Mouse (Mus musculus): ENCODE data around the gene Wnt2b. TPM values are rescaled to one million over a fixed set of nuclear protein-coding genes. Genes with fewer than 3 reads are reported as not detected.

Gene Wnt2b
- total RNA-seq, 1 experiment from 2014 or later = not detected

DNA sequence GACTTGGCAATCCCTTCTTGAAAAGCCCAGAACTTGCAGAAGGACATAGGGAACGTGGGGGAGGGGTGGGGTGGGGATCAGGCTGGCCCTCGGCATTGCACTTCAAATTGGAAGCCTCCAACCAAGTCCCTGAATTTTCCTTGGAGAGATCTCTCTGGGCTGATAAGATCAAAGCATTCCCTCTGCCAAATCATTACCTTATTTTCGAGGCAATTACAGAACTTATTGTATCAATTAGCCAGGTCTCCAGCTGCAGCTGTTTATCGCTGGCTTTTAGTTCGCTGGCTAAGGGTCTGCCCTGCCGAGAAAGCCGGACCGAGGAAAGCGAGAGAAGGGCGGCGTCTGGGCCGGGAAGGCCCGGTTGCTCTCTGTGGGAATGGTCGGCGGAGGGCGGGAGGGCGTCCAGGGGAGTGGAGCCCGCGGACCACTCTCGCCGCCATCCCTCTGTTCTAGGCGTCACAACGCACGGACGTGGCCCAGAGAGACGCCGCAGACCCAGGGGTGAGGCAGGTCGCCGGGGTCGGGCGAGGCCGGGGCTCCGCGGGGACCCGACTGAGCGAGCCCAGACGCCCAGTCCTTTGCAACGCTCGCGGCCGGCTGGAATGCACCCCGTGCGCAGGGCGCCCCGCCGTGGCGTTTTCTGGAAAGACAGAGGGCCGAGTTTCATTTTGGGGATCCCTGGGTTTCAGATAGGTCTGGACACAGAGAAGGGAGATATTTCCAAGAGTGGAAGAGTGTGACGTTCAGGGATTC lies 6.0 kb upstream of the Wnt2b start:
- ATAC-seq (replicated peaks in 1 of 2; ENCODE audit: insufficient read depth in 1 of 2, low FRiP score in 2 of 2, low TSS enrichment in 1 of 2, low read depth in 1 of 2, poor library complexity in 2 of 2, severe bottlenecking in 2 of 2) = peak; percentile 65 to 73

DNA sequence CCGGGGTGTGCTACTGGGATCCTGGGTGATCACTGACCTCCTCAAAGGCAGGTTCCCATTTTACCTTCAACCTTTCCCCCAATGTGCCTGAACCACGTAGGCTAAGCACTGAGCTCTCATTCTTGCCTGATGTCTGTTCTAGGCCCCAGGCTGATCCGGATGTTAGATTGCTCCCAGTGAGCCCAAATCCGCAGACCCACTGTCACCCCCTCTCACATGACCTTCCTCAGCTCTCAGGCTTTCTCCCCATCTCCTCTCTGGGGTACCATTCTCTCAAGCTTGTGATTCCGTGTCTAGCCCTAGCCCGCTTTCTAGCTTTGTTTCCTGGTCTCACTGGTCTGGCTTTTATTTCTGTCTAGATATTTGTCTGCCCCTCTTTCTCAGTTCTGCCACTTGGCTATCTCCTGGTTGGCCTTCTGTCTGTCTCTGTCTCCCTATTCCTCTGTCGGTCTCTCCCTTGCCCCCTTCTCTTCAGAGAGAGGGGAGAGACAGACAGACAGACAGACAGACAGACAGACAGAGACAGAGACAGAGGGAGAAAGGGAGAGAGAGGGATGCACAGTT lies 4.4 kb upstream of the Wnt2b start:
- no peak for ATAC-seq (replicated peaks in 1 of 2; ENCODE audit: insufficient read depth in 1 of 2, low FRiP score in 2 of 2, low TSS enrichment in 1 of 2, low read depth in 1 of 2, poor library complexity in 2 of 2, severe bottlenecking in 2 of 2)

- no peak for ATAC-seq (replicated peaks in 1 of 2; ENCODE audit: insufficient read depth in 1 of 2, low FRiP score in 2 of 2, low TSS enrichment in 1 of 2, low read depth in 1 of 2, poor library complexity in 2 of 2, severe bottlenecking in 2 of 2)
Measured at GRCm38 (mm10) chr3:104965070-104965855, 3.5 kb upstream of the Wnt2b start.

DNA sequence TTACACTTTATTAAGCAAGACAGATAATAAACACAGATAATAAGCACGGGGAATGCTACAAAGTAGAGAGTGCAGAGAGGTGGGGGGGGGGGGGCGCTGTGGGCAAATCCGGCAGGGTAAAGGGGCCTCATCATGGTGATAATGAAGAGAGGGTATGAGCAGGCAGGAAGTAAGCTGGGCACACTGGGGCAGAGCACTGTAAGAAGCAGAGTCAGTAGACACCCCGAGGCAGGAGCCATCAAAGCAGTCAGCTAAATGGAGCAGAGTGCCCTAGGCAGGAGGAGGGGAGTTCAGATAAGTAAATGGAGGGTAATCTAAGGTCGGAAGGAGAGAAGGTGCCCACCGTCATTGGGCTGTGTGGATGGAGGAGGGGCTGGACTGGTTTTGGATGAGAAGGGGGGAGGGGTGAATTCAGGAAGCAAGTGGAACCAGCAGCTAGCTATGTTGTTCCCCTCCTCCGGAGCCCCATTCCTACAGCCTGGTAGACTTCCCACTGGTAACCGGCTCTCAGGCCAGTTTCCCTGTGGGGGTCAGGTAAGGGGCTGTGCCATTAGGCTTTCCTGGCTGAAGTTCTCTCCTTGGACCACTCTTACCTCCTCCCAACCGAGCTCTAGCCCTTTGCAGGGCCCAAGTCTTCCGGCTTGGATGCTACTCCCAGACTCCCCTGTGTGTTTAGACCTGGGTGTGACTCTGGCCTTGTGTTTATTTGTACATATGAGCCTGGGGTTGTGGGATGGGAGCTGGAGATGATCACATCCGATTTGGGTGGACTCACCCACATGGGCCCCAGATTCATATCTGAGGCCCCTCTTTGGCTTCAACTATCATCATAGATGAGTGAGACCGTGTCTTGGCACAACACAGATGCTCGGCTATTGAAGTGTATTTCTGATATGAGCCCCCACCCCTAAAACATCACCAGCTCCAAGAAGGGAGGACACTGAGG lies 1.9 kb upstream of the Wnt2b start:
- peak in 1 of 2 experiments; percentile 9; a peak in 1 of 4 replicates for ATAC-seq (replicated peaks in 1 of 2; ENCODE audit: insufficient read depth in 1 of 2, low FRiP score in 2 of 2, low TSS enrichment in 1 of 2, low read depth in 1 of 2, poor library complexity in 2 of 2, severe bottlenecking in 2 of 2)

DNA sequence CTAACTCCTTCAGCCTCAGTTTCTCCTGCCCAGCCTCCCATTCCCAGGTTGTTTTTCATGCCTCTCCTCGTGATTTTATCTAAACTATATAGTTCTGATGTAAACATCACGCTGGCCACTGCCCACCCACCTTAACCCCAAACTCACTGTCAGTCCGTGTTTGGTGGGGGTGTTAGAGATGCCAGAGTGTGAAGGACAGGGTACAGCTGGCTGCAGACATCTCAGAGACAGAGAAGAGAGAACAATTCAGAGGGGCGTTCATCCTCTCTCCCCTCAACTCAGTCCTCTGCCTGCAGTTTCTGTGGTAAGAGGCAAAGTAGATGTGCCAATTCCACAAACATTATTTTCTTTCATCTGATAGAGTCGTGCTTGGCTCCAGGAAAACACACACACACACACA lies 1.1 kb upstream of the Wnt2b start:
- no peak for ATAC-seq (replicated peaks in 1 of 2; ENCODE audit: insufficient read depth in 1 of 2, low FRiP score in 2 of 2, low TSS enrichment in 1 of 2, low read depth in 1 of 2, poor library complexity in 2 of 2, severe bottlenecking in 2 of 2)

GRCm38 (mm10) chr3:104962141-104962611 lies 455 bp upstream of the Wnt2b start:
- ATAC-seq (replicated peaks in 1 of 2; ENCODE audit: insufficient read depth in 1 of 2, low FRiP score in 2 of 2, low TSS enrichment in 1 of 2, low read depth in 1 of 2, poor library complexity in 2 of 2, severe bottlenecking in 2 of 2) = no peak

DNA sequence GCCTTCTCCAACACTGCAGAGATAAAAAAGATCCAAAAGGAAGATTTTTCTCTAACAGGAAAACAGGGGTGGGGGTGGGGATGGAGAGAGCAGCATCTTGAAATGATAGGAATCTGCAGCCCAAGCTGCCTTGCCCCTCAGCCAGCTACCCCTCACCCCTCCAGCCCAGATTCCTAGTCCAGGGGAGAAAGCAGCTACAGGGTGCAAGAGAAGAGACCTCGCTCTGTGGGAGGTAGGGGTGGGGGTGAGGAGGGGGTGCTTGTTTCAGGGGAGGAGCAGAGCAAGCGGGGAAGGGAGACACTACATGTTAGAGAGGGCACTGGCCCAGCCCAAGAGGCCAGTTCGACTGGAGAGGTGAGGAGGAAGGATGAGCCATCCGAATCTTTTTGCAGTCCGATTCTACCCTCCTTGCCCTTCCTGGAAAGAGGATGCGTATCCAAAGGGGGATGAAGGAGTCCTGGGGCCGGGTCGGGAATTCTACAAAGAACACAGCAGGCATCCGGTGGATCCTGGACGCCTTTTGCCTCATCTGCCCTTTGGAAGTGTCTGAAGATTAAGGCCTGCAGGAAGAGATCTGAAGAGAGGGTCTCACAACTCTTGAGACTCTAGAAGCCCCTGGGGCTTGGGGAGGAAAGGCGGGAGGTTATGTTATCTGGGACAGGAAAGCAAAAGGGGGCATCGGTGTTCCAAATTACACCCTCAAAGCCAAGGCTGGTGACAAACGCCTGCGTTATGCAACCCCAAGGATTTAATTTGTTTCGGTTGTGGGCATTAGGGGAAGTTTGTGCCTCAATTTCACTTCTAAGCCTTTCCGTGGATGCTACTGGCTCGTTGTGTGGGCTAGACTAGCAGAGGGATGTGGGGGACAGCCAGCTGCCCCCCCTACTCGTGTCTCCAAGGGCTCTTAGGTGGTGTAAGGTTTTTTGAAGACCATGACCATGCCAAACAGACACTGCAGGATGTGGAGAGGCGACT lies 1.4 kb downstream of the Wnt2b start:
- 0 out of 4 replicates have a peak, but pooled peaks of 1 of the 2 experiments have one; percentile 16 for ATAC-seq (replicated peaks in 1 of 2; ENCODE audit: insufficient read depth in 1 of 2, low FRiP score in 2 of 2, low TSS enrichment in 1 of 2, low read depth in 1 of 2, poor library complexity in 2 of 2, severe bottlenecking in 2 of 2)

GRCm38 (mm10) chr3:104956131-104956581 lies 5.6 kb downstream of the Wnt2b start:
- ATAC-seq (replicated peaks in 1 of 2; ENCODE audit: insufficient read depth in 1 of 2, low FRiP score in 2 of 2, low TSS enrichment in 1 of 2, low read depth in 1 of 2, poor library complexity in 2 of 2, severe bottlenecking in 2 of 2) = no peak

- no peak for ATAC-seq (replicated peaks in 1 of 2; ENCODE audit: insufficient read depth in 1 of 2, low FRiP score in 2 of 2, low TSS enrichment in 1 of 2, low read depth in 1 of 2, poor library complexity in 2 of 2, severe bottlenecking in 2 of 2)
Measured at GRCm38 (mm10) chr3:104954551-104954950, 7.2 kb downstream of the Wnt2b start.

DNA sequence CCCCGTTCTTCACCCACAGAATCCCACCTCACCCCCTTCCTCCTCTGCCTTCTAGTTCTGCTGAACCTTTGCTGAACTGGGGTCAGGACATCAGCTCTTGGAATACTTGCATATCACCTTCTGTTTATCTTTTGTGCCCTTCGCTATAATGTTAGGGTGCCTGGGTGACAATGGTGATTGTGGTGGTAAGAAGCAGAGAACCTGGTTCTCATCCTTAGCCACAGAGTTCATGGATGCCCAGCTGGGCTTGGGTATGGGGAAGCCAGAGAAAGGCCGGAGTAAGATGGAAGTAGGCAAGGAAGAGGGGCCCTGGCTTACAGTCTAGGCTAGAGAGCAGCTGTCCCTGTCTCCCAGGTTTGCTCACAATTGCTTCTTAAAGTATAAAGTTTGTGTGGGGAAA lies 7.6 kb downstream of the Wnt2b start:
- no peak for ATAC-seq (replicated peaks in 1 of 2; ENCODE audit: insufficient read depth in 1 of 2, low FRiP score in 2 of 2, low TSS enrichment in 1 of 2, low read depth in 1 of 2, poor library complexity in 2 of 2, severe bottlenecking in 2 of 2)

- ATAC-seq (replicated peaks in 1 of 2; ENCODE audit: insufficient read depth in 1 of 2, low FRiP score in 2 of 2, low TSS enrichment in 1 of 2, low read depth in 1 of 2, poor library complexity in 2 of 2, severe bottlenecking in 2 of 2) = no peak
Measured at GRCm38 (mm10) chr3:104952891-104953670, 8.6 kb downstream of the Wnt2b start.

DNA sequence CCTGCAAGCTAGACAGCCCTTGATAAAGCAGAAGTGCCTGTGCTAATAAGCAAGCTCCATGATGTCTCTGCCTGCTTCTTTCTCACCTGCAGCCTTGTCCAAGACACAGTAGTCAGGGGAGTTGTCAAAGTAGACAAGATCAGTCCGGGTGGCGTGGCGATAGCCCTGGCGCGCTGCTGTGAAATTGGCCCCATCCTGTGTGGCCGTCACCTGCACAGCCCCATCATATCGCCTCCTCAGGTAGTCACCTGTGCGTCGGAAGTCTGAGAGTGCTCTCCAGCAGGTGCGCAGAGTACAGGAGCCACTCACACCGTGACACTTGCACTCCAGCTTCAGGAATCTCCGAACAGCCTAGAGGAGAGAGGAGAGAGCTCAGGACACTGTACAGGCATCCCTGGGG lies 10.8 kb downstream of the Wnt2b start:
- no peak for ATAC-seq (replicated peaks in 1 of 2; ENCODE audit: insufficient read depth in 1 of 2, low FRiP score in 2 of 2, low TSS enrichment in 1 of 2, low read depth in 1 of 2, poor library complexity in 2 of 2, severe bottlenecking in 2 of 2)

GRCm38 (mm10) chr3:104944894-104945293 lies 16.8 kb downstream of the Wnt2b start:
- ATAC-seq (replicated peaks in 1 of 2; ENCODE audit: insufficient read depth in 1 of 2, low FRiP score in 2 of 2, low TSS enrichment in 1 of 2, low read depth in 1 of 2, poor library complexity in 2 of 2, severe bottlenecking in 2 of 2) = no peak

- no peak for ATAC-seq (replicated peaks in 1 of 2; ENCODE audit: insufficient read depth in 1 of 2, low FRiP score in 2 of 2, low TSS enrichment in 1 of 2, low read depth in 1 of 2, poor library complexity in 2 of 2, severe bottlenecking in 2 of 2)
Measured at GRCm38 (mm10) chr3:104943333-104943732, 18.4 kb downstream of the Wnt2b start.

- ATAC-seq (replicated peaks in 1 of 2; ENCODE audit: insufficient read depth in 1 of 2, low FRiP score in 2 of 2, low TSS enrichment in 1 of 2, low read depth in 1 of 2, poor library complexity in 2 of 2, severe bottlenecking in 2 of 2) = no peak
Measured at GRCm38 (mm10) chr3:104942682-104943081, 19.0 kb downstream of the Wnt2b start.

Data from hematopoietic stem cell, adult 5-6 weeks (primary cell).